Mouse (Mus musculus) olfactory bulb, adult 2 months (tissue): Measurements from ENCODE around the gene Nos1ap. TPM values are rescaled to one million over a fixed set of nuclear protein-coding genes. Genes with fewer than 3 reads are reported as not detected.
A peak's percentile ranks its signal among the peaks of the same experiment; 100 is the strongest.

ENCODE experiments used
- H3K27ac ChIP-seq: fragments of 200-500 bp; 2 replicates; pipeline ENCODE4 v1.5.1; 2012; ENCODE audit warnings: low read depth, low read length; ENCODE audit not compliant: insufficient read depth
- H3K4me1 ChIP-seq: fragments of 200-500 bp; 2 replicates; pipeline ENCODE4 v1.6.1; 2012; ENCODE audit warnings: low read length; ENCODE audit not compliant: control insufficient read depth, insufficient read depth
- H3K4me3 ChIP-seq: fragments of 200-500 bp; 2 replicates; pipeline ENCODE4 v1.5.1; 2012; ENCODE audit warnings: mild to moderate bottlenecking, low read depth, low read length, moderate library complexity; ENCODE audit not compliant: insufficient read depth
- CTCF ChIP-seq: fragments of 200-500 bp; IDR thresholded peaks from 2 replicates; pipeline ENCODE4 v1.5.1; 2012; ENCODE audit warnings: low read depth, mild to moderate bottlenecking, low read length, moderate library complexity; ENCODE audit not compliant: insufficient read depth
- POLR2A ChIP-seq: fragments of 200-500 bp; IDR thresholded peaks from 2 replicates; pipeline ENCODE4 v1.6.1; 2012; ENCODE audit warnings: mild to moderate bottlenecking, low read depth, low read length, moderate library complexity; ENCODE audit not compliant: insufficient read depth
- WGBS: fragments of 180-500 bp; shearing (Covaris S2); methylation state at CpG from one replicate; pipeline ENCODE4 v1.1.7; 2018; 5-methylcytosine and 5-hydroxymethylcytosine counted together
- polyA plus RNA-seq: library from polyadenylated mRNA; stranded (reverse); fragments of >200 nt; gene quantifications from 2 replicates; pipeline ENCODE4 v1.2.4, GENCODE M21; 2012; ENCODE audit warnings: low replicate concordance; ENCODE audit not compliant: missing spikeins, insufficient read depth, insufficient read length

The Nos1ap gene
- polyA plus RNA-seq, 1 experiment: not detected

DNA sequence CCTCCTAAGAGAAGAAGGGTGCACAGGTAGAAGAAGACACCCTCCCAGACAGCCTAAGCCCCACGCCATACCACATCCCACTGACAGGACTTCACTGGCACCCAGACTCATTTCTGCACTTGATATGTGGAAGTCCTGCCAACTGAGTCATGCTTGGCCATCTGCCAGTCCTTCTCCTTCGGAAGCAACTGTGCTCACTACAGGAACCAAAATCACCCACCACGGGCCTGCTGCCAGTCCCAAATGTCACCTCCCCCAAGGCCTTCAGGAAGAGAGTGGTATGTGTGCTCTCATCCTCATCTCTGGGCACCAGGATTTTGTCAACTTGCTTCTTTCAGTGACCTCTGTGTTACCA, 34.7 kb downstream of the Nos1ap start:
- Histone ChIP-seq H3K4me1 (peaks cover 7% of the 10 kb centered on the region), H3K4me3 (no peak overlapping the region), H3K27ac (no peak overlapping the region)
- TF ChIP-seq POLR2A: no peak
- TF ChIP-seq CTCF: no peak
- WGBS: 39% methylated on average over 3 of the region's 3 CpGs

- Histone ChIP-seq H3K27ac (no peak overlapping the region), H3K4me3 (no peak overlapping the region), H3K4me1 (peaks cover 7% of the 10 kb centered on the region)
- 96% methylated on average over 4 of the region's 4 CpGs for WGBS
- TF ChIP-seq CTCF: no peak
- no peak for TF ChIP-seq POLR2A
Measured at GRCm38 (mm10) chr1:170554235-170554938, 35.3 kb downstream of the Nos1ap start.

DNA sequence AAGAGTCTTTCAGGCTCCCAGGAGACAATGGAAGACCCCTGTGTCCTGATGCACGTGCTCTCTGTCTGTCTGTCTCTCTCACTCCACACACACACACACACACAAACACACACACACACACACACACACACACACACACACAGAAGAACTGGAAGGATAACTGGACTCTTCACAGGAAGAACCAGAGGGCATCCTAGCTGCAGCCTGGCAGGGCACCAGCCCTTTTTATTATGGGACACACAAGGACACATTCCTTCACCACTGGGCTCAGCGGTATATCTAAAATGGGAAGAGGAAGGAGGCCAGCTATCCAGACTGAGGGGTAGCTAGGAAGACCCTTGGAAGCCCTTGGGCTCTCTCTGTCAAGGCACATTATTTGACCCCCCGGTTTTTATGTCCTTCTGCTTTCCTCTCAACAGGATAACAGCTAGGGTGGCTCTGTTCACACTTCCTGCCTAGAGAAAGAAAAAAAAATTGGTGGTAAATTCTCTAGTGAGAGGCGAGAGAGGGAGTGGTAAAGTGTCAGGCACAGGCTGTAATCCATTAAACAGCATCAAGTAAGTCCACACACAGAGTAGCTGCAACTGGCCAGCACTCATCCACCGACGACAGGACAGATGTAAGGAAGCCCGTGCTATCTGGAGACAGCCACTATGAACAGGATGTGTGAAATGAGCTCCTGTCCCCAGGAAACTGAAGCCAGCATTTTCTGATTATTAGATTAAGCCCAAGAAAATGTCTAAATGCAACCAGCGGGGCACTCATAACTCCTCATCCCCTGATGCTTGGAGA, 38.8 kb downstream of the Nos1ap start:
- no peak overlapping the region for H3K4me3 ChIP-seq
- TF ChIP-seq POLR2A (no peak), CTCF (no peak)
- H3K27ac ChIP-seq: no peak overlapping the region
- 59% methylated on average over 8 of the region's 8 CpGs for WGBS
- H3K4me1 ChIP-seq: peaks cover 3% of the 10 kb centered on the region; the same call in 1 of the 2 replicates

DNA sequence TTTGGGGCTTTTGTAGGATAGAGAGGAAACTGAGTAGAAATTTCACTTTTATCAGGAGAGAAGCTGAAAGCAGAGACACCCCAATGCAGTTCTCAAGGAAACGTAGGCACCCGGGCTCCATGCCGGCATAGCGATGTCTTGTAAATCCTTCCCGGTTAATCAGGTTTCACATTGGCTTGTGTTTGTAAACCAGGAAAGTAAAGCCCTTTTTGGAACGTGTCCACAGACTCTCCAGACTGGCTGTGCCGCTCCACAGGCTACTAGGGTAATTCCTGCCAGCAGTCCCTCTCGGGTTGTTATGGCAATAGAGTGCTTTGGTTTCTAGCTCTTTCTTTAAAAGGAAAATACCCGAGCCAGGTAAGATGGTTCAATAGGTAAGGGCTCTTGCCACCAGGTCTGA, 40.6 kb downstream of the Nos1ap start:
- no peak overlapping the region for H3K4me3 ChIP-seq
- 36% methylated on average over 9 of the region's 9 CpGs for WGBS
- TF ChIP-seq CTCF (no peak), POLR2A (no peak)
- H3K27ac ChIP-seq: no peak overlapping the region
- no peaks in the 10 kb centered on the region for H3K4me1 ChIP-seq

DNA sequence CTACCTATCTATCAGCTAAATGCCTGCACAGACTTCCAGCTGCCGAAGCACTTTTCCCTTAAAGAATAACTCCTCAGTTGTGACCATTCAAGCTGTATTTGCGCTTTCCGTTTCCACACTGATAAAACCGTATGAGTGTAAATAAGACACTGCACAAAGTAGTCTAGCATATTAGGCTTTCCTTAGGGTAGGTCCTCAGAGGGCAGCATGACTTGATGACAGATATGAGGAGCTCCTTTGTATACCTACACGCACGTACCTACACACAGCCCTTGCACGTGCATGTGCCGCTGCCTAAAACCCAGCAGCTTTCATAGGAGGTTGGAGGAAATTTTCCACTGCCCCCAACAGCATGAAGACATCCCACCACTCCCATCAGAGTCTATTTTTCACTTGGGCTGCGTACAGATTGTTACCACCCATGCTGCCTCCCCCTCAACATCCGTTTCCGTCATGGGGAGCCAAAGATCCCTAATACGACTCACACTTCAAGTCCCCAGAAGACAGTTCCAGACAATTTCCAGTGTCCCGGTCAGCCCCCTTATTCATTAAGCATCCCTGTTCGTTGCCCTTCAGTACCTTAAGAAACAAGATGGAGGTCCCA, 41.4 kb downstream of the Nos1ap start:
- no peak for TF ChIP-seq POLR2A
- TF ChIP-seq CTCF: no peak
- no peak overlapping the region for H3K27ac ChIP-seq
- WGBS: 65% methylated on average over 14 of the region's 14 CpGs
- no peaks in the 10 kb centered on the region for H3K4me1 ChIP-seq
- no peak overlapping the region for H3K4me3 ChIP-seq

DNA sequence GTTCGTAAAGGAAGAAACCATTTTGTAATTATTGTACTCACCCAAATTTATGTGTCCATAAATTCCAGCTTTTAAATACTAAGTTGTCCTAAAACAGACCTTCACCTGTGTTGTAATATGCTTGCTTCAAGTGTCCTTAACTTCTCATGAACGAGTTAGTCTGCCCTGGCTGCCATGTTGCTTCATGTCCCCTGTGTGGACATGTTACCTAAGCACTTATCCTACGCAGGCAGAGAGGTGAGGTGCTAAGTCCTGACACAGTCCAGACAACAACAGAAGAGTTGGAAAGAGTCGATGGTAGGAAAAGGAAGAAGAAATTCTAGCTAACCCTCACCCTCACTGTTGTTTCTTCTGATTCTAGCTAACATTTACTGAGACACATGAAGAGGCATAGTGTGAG, 43.4 kb downstream of the Nos1ap start:
- Histone ChIP-seq H3K4me3 (no peak overlapping the region), H3K4me1 (no peaks in the 10 kb centered on the region), H3K27ac (no peak overlapping the region)
- TF ChIP-seq CTCF (no peak), POLR2A (no peak)
- WGBS: 96% methylated on average over 4 of the region's 4 CpGs

DNA sequence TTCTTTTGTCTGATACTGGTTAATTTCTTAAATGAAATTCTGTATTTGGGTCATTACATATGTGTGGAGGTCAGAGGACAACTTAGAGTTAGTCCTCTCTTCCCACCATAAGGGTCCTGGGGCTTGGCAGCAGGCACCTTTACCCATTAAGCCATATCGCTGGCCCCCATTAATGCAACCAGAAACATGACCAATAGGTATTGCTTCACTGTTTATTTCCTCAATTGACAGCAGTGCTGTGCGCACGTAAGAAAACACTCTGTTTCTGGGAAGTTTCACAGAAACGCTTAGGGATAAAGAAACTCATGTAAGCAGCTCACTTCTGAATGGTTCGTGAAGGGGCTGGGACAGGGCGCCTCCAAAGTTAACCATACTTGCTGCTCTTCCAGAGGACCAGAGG, 44.4 kb downstream of the Nos1ap start:
- Histone ChIP-seq H3K4me3 (no peak overlapping the region), H3K4me1 (no peaks in the 10 kb centered on the region), H3K27ac (no peak overlapping the region)
- 89% methylated on average over 6 of the region's 6 CpGs for WGBS
- TF ChIP-seq CTCF (no peak), POLR2A (no peak)

DNA sequence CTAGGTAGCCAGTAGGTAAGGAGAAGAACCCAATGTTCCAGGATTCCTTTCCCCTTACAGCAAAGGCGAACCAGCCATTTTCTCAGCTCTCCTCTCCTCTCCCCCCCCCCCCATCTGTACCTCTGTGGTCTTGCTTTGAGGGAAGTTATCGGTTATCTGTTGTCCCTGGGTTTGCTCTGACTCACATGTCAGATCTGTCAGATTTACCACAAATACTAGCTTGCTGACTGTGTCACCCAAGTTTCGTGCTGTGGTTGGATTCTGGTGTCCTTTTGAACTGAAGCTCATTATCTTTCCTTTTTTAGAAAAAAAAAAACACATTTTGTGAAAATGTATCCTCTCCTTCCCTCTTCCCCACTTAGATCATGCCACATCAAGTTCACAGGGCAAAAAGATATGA, 50.2 kb downstream of the Nos1ap start:
- H3K4me3 ChIP-seq: no peak overlapping the region
- H3K4me1 ChIP-seq: peaks cover 12% of the 10 kb centered on the region; the same call in 1 of the 2 replicates
- WGBS: 60% methylated on average over 3 of the region's 3 CpGs
- H3K27ac ChIP-seq: no peak overlapping the region
- no peak for TF ChIP-seq POLR2A

GRCm38 (mm10) chr1:170538481-170539061, 51.1 kb downstream of the Nos1ap start:
- Histone ChIP-seq H3K4me3 (no peak overlapping the region), H3K27ac (0 out of 2 replicates have a peak overlapping the region, but pooled peaks have one; percentile 22), H3K4me1 (peaks cover 14% of the 10 kb centered on the region; the same call in 1 of the 2 replicates)
- TF ChIP-seq CTCF (no peak), POLR2A (no peak)
- WGBS: 59% methylated on average over 9 of the region's 9 CpGs
